Mouse (Mus musculus): ENCODE measurements at regions not wholly inside any gene's neighbourhood (a gene's known extent, or its start where the extent isn't known, plus 50 kb on each side); places are given as distances from the start of the nearest gene placed in this dataset.
A peak's percentile ranks its signal among the peaks of the same experiment; 100 is the strongest.

DNA sequence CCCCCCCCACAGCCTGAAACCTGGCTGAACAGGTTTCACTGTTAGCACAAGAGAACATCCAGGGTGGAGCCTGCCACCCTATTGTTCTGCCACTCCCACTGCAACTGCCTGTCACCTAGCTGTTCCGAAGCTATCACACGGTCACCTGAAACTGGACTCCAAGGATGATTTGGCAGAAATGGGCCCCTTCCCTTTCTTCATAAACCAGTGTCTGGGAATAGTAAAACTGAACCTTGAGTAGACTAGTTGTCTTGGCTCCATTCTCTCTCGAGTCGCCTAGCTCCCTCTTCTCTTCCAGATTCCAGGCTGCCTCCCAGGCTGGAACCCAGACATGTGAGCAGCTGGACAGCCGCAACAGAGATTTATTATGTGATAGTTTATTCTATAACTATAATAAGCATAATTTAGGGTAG is 282.9 kb upstream of the Dab2 start:
- no peak for DNase-seq (ENCODE audit: low read depth, low spot score)

DNA sequence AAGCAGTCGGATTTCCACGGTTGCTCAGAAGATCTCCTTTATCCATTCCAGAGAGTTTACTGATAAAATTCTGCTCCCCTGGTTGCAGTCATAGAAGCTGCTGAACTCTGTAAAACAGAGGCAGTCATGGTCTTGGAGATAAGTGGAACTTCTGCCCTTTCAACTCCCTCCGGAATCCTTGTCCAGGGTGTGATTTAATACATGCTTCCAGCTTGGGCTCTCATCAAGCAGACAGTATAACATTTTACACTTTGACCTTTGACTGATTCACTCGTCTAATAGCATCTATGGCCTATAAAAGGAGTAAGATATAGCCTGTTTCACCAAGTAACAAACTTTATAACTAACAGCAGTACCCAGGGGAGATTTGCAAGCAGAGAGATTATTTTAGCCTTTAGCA is 274.0 kb upstream of the Dab2 start:
- DNase-seq (ENCODE audit: low read depth, low spot score) = no peak

DNA sequence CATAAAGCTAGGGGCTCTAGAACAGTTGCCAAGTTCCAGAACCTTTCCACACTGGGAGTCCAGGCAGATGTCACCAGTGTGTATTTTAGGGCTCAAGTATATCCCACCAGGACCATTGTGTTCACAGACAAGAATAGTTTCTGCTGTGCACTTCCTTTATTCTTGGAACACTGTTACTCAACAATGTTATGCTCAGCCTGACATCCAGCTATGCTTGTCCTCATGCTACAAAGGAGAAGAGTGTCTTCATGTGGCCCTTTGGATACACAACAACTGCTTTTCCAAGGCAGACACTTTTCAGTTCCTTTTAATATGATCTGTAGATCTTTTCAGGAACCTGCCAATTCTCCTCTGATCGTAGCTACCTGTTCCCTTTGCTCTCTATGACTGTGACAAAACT is 270.4 kb upstream of the Dab2 start:
- DNase-seq (ENCODE audit: low read depth, low spot score) = no peak

DNA sequence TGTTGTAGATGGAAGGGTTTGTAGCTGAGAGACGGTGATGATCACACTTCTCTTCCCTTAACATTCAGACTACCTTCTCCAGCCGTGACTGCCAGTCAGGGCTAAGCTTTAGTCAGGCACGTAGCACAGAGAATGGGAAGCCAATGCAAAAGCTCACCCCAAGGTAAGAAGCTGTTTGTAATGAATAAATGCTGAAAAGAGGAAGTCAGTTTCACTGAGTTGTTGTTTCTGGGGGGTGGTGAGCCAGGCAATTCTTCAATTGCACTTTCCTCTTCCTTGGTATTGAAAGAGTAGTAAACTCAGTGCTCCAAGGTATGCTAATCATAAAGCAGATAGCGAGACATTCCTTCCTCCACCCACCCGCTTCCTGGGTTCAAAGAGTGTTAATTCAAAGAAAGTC is 269.2 kb upstream of the Dab2 start:
- DNase-seq (ENCODE audit: low read depth, low spot score) = no peak

DNA sequence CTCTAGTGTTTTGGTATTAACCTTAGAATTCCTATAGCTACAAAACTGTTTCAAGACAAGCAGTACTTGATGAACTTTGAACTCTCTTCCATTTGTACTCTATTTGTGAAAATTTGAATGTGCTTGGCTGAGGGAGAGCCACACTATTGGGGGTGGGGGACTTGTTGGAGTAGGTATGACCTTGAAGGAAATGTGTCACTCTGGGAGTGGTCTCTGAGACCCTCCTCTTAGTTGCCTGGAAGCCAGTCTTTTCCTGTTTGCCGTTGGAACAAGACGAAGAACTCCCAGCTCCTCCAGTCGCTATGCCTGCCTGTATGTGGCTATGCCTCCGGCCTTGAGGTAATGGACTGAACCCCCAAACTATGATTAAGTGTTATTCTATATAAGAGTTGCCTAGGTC is 265.4 kb upstream of the Dab2 start:
- no peak for DNase-seq (ENCODE audit: low read depth, low spot score)

DNA sequence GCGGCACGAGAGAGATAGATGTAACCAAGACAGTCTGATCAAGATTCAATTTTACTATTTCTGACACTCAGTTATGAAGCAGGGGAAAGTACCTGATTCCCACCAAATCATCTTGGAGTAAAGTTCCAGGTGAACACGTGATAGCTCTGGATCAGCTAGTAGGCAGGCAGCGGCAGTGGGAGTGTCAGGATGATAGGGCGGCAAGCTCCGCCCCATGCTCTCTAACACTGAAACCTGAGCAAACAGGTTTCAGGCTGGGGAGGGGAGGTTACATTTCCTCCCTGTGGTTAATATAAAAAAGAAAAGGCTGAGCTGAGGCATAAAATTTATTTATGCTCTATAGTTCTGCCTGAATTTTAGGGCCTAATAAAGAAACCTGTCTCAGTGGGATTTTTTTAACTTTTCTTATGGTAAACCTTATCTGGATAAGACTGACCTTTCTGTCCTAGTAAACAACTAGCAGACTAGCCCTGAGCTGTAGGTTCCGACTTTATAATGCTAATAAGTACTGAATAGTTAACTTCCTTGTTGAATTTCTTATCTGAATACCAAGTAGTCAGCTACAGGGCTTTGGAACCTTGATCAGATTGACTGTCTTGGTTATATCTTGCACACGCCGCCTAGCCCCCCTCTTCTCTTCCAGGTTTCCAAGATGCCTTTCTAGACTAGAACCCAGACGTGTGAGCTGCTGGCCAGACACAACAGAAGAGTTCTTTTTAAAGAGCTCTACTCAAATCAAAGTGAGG is 254.9 kb upstream of the Dab2 start:
- no peak for DNase-seq (ENCODE audit: low read depth, low spot score)

DNA sequence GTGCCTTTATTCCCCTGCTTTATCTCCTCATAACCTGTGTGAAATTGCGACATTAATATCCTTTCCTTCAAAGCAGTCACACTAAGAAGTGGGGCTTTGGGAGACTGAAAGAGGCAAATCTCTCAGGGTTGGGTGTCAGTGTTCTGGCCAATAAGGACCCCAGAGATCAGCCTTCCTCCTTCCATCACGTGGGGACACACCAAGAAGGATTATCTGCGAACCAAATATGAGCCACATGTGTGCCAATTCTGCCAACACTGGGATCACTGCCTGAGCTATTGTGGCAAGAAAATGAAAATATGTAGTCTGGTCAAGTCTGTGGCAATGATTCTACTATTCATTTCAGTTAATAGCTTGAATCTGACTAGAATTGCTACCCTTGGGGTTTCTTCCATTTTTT is 243.9 kb upstream of the Dab2 start:
- DNase-seq (ENCODE audit: low read depth, low spot score) = no peak

DNA sequence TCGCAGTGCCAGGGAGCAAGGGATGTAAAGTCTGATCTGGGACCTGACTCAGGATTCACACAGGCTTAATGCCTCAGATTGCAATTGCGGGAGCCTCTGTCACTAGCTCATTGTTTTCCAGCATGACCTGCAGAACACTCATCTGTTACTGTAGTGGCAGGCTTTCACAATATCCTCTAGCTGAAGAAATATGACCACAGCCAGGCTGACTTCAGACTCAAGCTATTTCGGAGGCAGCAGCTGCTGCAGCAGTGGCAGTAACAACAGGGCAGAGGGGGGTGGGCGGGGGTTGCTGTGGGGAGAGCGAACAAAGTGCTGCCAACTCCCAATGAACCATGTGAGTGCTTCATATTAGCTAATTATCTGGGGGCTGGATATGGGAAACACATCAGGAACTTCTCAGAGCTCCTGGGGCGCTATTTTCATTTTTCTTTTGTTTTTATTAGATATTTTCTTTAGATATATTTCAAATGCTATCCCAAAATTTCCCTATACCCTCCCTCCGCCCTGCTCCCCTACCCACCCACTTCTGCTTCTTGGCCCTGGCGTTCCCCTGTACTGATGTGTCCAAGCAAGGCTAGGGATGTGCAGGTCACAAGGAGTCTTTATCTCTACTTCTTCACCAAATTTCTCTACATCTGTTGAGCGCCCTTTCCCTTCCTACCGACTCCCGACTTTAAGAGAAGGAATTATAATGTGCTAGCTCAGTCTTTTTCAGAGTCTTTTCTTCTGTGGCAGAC is 242.5 kb upstream of the Dab2 start:
- peak; percentile 46 for DNase-seq (ENCODE audit: low read depth, low spot score)

DNA sequence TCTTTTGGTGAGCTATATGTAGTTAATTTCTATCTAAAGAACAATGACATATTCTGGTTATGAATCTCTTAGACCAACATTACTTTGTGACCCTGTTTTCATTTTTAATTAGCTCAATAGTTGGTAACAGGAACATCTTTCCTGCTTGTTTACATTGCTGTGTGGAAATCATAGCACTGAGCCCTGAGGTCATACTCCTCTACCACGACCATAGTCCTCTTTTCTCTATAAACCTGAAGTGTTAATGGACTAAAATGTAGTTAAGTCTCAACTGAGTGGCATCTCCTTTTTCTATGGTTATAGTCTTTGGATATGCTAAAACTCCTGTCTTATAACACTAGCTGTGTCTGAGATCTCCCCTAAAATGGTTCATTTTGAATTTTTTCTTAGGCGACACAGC is 240.2 kb upstream of the Dab2 start:
- DNase-seq (ENCODE audit: low read depth, low spot score) = no peak

DNA sequence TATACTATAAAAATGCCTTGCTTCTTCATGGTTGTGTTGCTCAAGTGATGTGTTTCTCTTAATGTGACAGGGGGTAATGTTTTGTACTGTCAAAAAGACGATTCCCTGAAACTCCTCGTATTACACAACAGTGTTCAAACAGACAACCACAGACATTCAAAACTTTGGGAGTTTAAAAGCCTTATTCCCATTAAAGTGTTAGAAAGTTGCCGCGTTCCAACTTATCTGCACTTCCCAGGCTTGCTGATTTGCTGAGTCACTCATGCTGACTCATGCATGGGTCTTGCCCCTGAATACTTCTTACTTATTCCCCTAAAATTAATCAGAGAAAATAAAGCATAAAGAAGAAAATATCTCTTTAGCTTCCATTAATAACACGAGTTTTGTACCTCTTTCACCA is 239.8 kb upstream of the Dab2 start:
- peak; percentile 10 for DNase-seq (ENCODE audit: low read depth, low spot score)

DNA sequence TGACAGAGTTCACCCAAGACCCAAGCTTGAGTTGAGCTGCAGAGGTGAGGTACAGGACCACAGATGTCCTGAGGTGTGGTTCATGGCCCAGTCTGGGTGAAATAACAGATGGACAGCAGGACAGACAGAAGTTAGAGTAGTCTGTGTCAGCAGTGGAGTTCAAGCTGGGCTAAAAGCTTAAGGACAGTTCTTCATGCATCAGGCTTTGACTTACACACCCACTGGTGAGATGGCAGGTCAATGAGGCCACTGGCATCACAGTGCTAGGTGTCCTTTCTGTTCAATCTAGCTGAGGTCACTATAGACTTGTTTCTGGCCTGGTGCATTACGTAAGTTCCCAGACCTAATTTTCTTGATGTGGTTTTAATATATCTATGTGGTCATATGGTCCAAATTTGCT is 238.9 kb upstream of the Dab2 start:
- no peak for DNase-seq (ENCODE audit: low read depth, low spot score)

DNA sequence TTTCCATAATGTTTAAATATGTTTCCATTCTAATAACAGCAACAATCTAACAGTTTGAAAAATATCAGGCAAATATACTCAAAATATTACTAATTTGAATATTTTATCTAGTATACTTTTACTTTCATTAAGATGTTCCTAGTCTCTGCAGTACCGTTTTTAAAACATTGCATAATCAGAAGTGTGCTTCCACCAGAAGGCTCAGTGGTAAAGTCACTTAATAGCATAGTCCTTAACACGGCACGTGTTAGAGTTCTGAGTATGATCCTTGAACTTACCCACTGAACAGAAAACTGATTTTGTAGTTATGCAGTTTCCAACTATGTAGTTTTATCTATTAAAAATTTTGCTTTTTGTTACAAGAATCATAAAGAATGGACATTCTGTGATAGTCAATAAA is 234.5 kb upstream of the Dab2 start:
- no peak for DNase-seq (ENCODE audit: low read depth, low spot score)

DNA sequence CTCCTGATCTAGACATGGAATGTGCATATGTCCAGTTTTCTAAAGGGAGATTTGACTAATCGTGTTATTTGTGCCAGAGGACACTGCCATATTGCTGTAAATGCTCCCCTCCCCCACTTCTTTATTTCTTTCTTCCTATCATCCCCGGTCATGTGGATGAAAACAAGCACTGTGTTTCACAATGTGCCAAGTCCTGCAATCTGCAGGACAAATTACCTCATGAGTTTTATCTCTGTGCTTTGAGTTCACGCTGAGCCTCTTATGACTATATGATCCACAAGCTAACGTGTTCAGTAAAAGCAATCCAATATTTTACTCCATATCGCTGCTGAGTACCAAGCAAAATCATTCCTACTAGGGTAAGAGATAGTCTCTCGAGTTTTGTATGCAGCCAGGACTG is 232.2 kb upstream of the Dab2 start:
- no peak for DNase-seq (ENCODE audit: low read depth, low spot score)

DNA sequence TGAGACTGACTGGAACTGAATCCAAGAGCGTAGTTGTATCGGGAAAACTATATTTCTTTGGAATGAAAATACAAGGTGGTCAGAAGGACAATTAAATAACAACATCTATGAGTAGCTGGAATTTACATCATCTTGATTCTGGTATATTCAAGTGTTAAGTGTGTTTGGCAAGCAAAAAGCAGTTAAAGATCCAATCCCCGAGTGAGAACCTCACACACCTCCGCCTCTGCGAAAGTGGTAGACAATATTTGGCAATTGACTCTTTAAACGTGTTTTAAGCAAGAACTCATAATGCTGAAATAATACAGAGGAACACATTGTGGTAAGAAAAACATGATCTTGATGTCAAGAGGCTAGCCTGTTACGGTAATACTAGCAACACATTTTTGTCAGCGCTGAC is 231.2 kb upstream of the Dab2 start:
- DNase-seq (ENCODE audit: low read depth, low spot score) = no peak

DNA sequence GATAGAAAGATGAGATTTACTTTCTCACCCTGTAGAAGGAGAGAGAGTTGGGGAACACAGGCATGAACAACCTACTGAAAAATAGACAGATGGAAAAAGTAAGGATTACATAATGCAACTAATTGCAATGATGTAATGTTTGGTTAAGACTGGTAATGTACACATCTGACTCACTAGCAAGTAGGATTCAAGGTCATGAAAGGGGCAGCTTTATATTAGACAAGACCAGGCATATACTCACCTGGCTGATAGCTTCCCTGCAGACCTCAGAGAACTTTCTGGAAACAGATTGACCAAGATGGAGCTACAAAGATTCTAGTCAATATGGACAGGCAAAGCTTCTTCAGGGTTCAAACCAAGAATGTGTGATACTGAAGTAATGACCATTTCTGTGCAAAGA is 227.7 kb upstream of the Dab2 start:
- DNase-seq (ENCODE audit: low read depth, low spot score) = no peak

DNA sequence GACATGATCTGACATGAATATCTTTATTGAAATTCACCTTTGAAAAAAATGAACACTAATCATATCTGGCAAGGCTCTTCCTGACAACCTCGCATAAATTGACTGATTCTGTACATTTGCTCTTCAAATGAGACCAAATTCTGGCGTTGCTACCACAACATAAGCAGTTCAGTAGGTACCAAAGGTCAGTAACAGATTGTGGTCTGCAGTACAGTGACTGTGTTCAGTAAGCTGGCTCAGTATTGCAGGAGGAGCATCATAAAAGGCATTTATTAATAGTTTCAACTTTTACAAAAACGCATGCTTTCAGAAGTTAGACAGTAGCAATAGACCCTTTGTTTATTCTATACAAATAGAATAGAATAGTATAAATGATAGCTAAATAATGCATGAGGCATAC is 226.7 kb upstream of the Dab2 start:
- no peak for DNase-seq (ENCODE audit: low read depth, low spot score)

DNA sequence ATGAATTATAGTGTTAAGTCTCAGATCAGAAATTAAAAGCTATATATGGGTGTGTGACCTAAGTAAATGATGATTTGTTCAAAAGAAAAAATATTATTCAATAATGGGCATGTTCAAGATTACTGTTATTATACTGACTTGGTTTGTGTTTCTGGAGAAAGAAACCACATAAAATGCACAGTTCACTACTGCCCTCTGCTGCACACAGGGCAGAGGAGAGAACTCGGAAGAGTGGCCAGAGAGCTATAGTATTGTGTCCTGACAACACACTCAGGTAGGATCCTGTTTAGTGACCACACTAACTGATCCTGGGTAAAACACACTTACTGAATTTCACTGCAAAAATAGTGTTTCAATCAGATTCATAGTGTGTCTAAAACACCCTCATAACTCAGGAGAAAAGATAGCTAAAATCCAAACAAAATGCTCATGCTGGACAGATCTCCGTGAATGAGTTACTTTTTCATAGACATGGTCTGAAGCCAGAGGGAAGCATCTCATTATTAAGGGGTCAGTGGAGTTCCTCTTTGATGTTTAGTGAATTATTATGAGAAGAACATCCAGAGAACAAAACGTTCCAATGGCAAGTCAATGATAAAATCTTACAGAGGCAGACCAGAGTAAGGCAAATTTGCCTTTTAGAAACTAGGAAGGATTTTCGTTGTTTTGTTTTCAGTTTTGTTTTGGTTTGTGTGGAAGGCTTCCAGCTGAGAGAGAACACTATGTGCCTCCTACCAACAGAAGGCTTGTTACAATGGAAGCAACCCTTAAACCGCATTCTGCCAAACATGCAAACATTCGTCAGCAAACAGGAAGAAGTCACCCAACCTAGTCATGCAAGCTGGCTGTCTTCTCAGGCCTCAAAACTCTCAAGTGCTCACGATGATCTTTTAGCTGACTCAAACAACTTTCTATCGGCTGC is 218.6 kb upstream of the Dab2 start:
- DNase-seq (ENCODE audit: low read depth, low spot score) = peak; percentile 77

DNA sequence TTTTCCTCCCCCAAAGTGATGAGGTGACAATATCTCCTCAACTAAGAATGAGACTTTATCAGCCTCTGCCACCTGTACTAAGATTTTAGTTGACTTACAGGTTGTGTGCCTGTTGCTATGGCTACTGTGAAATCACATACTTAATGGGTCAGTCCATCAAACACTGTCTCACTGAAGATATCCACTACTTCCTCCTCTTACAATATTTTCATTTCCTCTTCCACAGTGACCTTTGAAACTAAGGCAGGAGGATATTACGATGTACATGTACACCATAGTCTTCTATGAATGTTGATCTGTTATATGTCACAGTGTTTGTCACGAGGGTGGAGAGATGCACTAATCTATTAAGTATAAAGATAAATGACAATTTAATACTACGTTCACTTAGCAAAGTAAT is 212.4 kb upstream of the Dab2 start:
- no peak for DNase-seq (ENCODE audit: low read depth, low spot score)

DNA sequence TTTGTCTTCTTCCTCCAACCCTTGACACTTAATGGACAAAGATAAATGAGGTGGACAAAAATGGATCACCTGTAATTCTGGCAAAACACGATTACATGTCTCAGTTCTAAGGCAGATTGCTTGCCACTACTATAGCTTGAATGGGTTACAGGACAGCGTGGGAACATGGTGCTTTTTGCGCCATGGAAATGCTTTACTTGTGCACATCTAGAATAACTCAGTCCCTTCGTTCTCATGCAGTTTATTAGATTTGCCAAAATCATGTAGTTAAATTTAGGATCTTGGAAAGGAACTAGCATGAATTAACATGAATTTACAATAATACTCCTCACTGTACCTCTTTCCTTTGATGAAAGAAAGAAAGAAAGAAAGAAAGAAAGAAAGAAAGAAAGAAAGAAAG is 211.1 kb upstream of the Dab2 start:
- no peak for DNase-seq (ENCODE audit: low read depth, low spot score)

DNA sequence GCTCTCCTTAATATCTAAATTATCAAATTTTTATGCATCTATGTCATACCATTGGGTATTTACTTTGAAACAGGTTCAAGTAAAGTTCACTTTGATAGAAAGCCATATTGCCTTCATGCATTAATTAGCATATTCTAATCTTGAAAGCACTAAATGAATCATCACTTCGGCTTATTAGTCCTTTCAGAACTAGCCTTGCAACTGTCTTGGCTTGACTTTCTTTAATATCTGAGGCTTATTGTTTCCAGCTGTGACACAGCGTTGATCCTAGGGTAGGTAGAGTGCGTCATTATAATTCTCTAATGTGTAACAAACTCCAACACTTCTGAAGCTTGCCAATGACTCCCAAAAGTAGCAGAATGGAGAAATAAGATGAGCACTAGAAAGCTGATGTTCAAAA is 169.9 kb upstream of the Dab2 start:
- DNase-seq (ENCODE audit: low read depth, low spot score) = no peak

DNA sequence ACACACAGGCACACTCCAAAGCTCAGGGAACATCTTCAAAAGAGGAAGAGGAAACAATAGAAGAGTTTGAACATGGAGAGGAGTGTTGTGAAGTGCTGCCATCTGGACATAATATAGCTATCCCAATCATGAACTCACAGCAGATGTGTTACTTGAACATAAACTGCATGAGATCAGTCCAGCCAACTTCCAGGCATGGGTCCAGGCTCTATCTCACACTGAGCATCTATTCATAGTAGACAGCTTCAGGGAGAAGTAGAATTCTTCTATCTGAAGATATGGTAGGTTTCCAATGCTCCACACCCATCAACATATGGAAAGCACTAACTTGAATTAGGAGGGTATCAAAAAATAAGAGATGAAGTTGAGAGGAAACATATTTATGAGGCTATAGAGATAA is 167.4 kb upstream of the Dab2 start:
- DNase-seq (ENCODE audit: low read depth, low spot score) = no peak

DNA sequence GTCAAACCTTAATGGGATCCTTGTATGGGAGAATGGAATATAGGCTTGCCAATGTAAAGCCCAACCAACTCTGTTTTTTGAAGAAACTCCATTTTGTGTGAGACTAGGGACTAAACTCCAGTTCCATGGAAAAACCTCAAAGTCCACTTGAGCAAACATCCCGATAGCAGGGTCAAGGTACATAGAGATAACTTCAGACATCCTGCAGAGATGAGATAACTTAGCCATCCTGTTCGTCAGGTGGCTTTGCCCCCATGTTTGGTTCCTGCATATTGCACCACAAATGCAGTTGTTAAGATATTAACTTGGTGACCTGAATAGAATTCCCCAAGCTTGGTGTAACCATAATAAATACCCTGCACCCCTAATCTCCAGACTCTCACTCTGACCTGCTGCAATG is 154.5 kb upstream of the Dab2 start:
- DNase-seq (ENCODE audit: low read depth, low spot score) = no peak

Measured in skeletal muscle tissue, adult 2 months (tissue).